Mouse (Mus musculus): ENCODE results near the gene Sco2. TPM values are rescaled to one million over a fixed set of nuclear protein-coding genes. Genes with fewer than 3 reads are reported as not detected.

Gene Sco2
- total RNA-seq, 1 experiment: 46.4 TPM

GRCm38 (mm10) chr15:89404831-89405623 is 31.4 kb upstream of the Sco2 start:
- in situ Hi-C loops (cut with MboI; ENCODE audit: low sequenced_read_pairs in 2 of 2, unreplicated experiment in 2 of 2): no loop called here
- TF ChIP-seq HCFC1 (IDR thresholded peaks at IDR 0.05; ENCODE audit: borderline replicate concordance, insufficient read depth, low read length) (no peak), CHD2 (IDR thresholded peaks at IDR 0.05; ENCODE audit: low read depth, low read length) (no peak), MAFK (IDR thresholded peaks at IDR 0.05; ENCODE audit: insufficient read depth, low read depth, low read length) (no peak), ZNF384 (IDR thresholded peaks at IDR 0.05; ENCODE audit: low read depth, low read length) (no peak), ZC3H11A (IDR thresholded peaks at IDR 0.05; ENCODE audit: borderline replicate concordance, low read depth, low read length) (no peak)
- Histone ChIP-seq H3K9me3 (ENCODE audit: control insufficient read depth, insufficient read depth, low read depth, low read length) (no peaks in the 10 kb centered on the region), H3K4me3 (ENCODE audit: insufficient read depth in 1 of 2, low read depth in 1 of 2, low read length in 2 of 2, poor library complexity in 1 of 2, severe bottlenecking in 1 of 2) (no peak overlapping the region), H3K4me1 (ENCODE audit: control insufficient read depth in 2 of 2, insufficient read depth in 2 of 2, low read length in 2 of 2, poor library complexity in 1 of 2) (peaks cover 0 to 8% of the 10 kb centered on the region in 2 experiments; a peak in 1 of 4 replicates), H3K9ac (ENCODE audit: insufficient read depth, low read depth, low read length, poor library complexity, severe bottlenecking) (no peak overlapping the region), H3K27ac (ENCODE audit: insufficient read depth, low read depth, low read length, poor library complexity, severe bottlenecking) (no peak overlapping the region), H3K36me3 (ENCODE audit: control insufficient read depth, insufficient read depth, low read length, poor library complexity, severe bottlenecking) (no peaks in the 10 kb centered on the region)
- DNase-seq (ENCODE audit: low read depth, low spot score): no peak

- Histone ChIP-seq H3K27ac (ENCODE audit: insufficient read depth, low read depth, low read length, poor library complexity, severe bottlenecking) (no peak overlapping the region), H3K4me3 (ENCODE audit: insufficient read depth in 1 of 2, low read depth in 1 of 2, low read length in 2 of 2, poor library complexity in 1 of 2, severe bottlenecking in 1 of 2) (no peak overlapping the region), H3K9me3 (ENCODE audit: control insufficient read depth, insufficient read depth, low read depth, low read length) (no peaks in the 10 kb centered on the region), H3K9ac (ENCODE audit: insufficient read depth, low read depth, low read length, poor library complexity, severe bottlenecking) (no peak overlapping the region), H3K36me3 (ENCODE audit: control insufficient read depth, insufficient read depth, low read length, poor library complexity, severe bottlenecking) (no peaks in the 10 kb centered on the region), H3K4me1 (ENCODE audit: control insufficient read depth in 2 of 2, insufficient read depth in 2 of 2, low read length in 2 of 2, poor library complexity in 1 of 2) (peaks cover 0 to 10% of the 10 kb centered on the region in 2 experiments; a peak in 1 of 4 replicates)
- DNase-seq (ENCODE audit: low read depth, low spot score): no peak
- TF ChIP-seq CHD2 (IDR thresholded peaks at IDR 0.05; ENCODE audit: low read depth, low read length): no peak
- no peak for TF ChIP-seq ZNF384 (IDR thresholded peaks at IDR 0.05; ENCODE audit: low read depth, low read length)
- TF ChIP-seq HCFC1 (IDR thresholded peaks at IDR 0.05; ENCODE audit: borderline replicate concordance, insufficient read depth, low read length): no peak
- TF ChIP-seq ZC3H11A (IDR thresholded peaks at IDR 0.05; ENCODE audit: borderline replicate concordance, low read depth, low read length): no peak
- in situ Hi-C loops (cut with MboI; ENCODE audit: low sequenced_read_pairs in 2 of 2, unreplicated experiment in 2 of 2): no loop called here
These were observed 28.8 kb upstream of the Sco2 start for GRCm38 (mm10) chr15:89402471-89402870.

GRCm38 (mm10) chr15:89399716-89400115 is 26.1 kb upstream of the Sco2 start:
- in situ Hi-C loops (cut with MboI; ENCODE audit: low sequenced_read_pairs in 2 of 2, unreplicated experiment in 2 of 2): no loop called here

GRCm38 (mm10) chr15:89398146-89398545 is 24.5 kb upstream of the Sco2 start:
- in situ Hi-C loops (cut with MboI; ENCODE audit: low sequenced_read_pairs in 2 of 2, unreplicated experiment in 2 of 2): no loop called here
- Histone ChIP-seq H3K4me1 (ENCODE audit: control insufficient read depth in 2 of 2, insufficient read depth in 2 of 2, low read length in 2 of 2, poor library complexity in 1 of 2) (peaks cover 0 to 5% of the 10 kb centered on the region in 2 experiments; a peak in 1 of 4 replicates), H3K36me3 (ENCODE audit: control insufficient read depth, insufficient read depth, low read length, poor library complexity, severe bottlenecking) (no peaks in the 10 kb centered on the region), H3K27ac (ENCODE audit: insufficient read depth, low read depth, low read length, poor library complexity, severe bottlenecking) (no peak overlapping the region), H3K4me3 (ENCODE audit: insufficient read depth in 1 of 2, low read depth in 1 of 2, low read length in 2 of 2, poor library complexity in 1 of 2, severe bottlenecking in 1 of 2) (no peak overlapping the region), H3K9ac (ENCODE audit: insufficient read depth, low read depth, low read length, poor library complexity, severe bottlenecking) (no peak overlapping the region), H3K9me3 (ENCODE audit: control insufficient read depth, insufficient read depth, low read depth, low read length) (no peaks in the 10 kb centered on the region)
- DNase-seq (ENCODE audit: low read depth, low spot score): no peak
- TF ChIP-seq HCFC1 (IDR thresholded peaks at IDR 0.05; ENCODE audit: borderline replicate concordance, insufficient read depth, low read length) (no peak), CHD2 (IDR thresholded peaks at IDR 0.05; ENCODE audit: low read depth, low read length) (no peak), ZC3H11A (IDR thresholded peaks at IDR 0.05; ENCODE audit: borderline replicate concordance, low read depth, low read length) (no peak), ZNF384 (IDR thresholded peaks at IDR 0.05; ENCODE audit: low read depth, low read length) (no peak), MAFK (IDR thresholded peaks at IDR 0.05; ENCODE audit: insufficient read depth, low read depth, low read length) (no peak)

More at GRCm38 (mm10) chr15:89399716-89400115, 26.1 kb upstream of the Sco2 start:
- Histone ChIP-seq H3K9ac (ENCODE audit: insufficient read depth, low read depth, low read length, poor library complexity, severe bottlenecking) (no peak overlapping the region), H3K4me3 (ENCODE audit: insufficient read depth in 1 of 2, low read depth in 1 of 2, low read length in 2 of 2, poor library complexity in 1 of 2, severe bottlenecking in 1 of 2) (no peak overlapping the region), H3K27ac (ENCODE audit: insufficient read depth, low read depth, low read length, poor library complexity, severe bottlenecking) (no peak overlapping the region), H3K4me1 (ENCODE audit: control insufficient read depth in 2 of 2, insufficient read depth in 2 of 2, low read length in 2 of 2, poor library complexity in 1 of 2) (peaks cover 0 to 5% of the 10 kb centered on the region in 2 experiments; a peak in 1 of 4 replicates), H3K9me3 (ENCODE audit: control insufficient read depth, insufficient read depth, low read depth, low read length) (no peaks in the 10 kb centered on the region), H3K36me3 (ENCODE audit: control insufficient read depth, insufficient read depth, low read length, poor library complexity, severe bottlenecking) (no peaks in the 10 kb centered on the region)
- no peak for TF ChIP-seq CHD2 (IDR thresholded peaks at IDR 0.05; ENCODE audit: low read depth, low read length)
- no peak for DNase-seq (ENCODE audit: low read depth, low spot score)

Measured in ES-E14 (cell line).